Mouse (Mus musculus) heart, embryonic 11.5 days (tissue): Measurements from ENCODE around the gene Zmynd15. TPM values are rescaled to one million over a fixed set of nuclear protein-coding genes. Genes with fewer than 3 reads are reported as not detected.
A peak's percentile ranks its signal among the peaks of the same experiment; 100 is the strongest.

Experiments
- ATAC-seq: fragments of 200-750 bp; cut with Nextera tagmentation; replicated peaks from 2 replicates; pipeline ENCODE4 v1.8.0; 2017; ENCODE audit warnings: moderate library complexity; ENCODE audit not compliant: insufficient number of reproducible peaks, low FRiP score, low TSS enrichment
- H3K27ac ChIP-seq: fragments of 300-500 bp; sonication (generic); 2 replicates; pipeline ENCODE4 v1.5.1; 2014; ENCODE audit warnings: mild to moderate bottlenecking, low read depth, low read length
- H3K27me3 ChIP-seq: fragments of 300-500 bp; sonication (generic); 2 replicates; pipeline ENCODE4 v1.6.1; 2014; ENCODE audit warnings: mild to moderate bottlenecking, low read length, mixed read lengths; ENCODE audit not compliant: control insufficient read depth, insufficient read depth
- H3K36me3 ChIP-seq: fragments of 300-500 bp; sonication (generic); 2 replicates; pipeline ENCODE4 v1.6.1; 2014; ENCODE audit warnings: mild to moderate bottlenecking, low read length, moderate library complexity, mixed read lengths; ENCODE audit not compliant: control insufficient read depth, insufficient read depth
- H3K4me1 ChIP-seq: fragments of 300-500 bp; sonication (generic); 2 replicates; pipeline ENCODE4 v1.6.1; 2014; ENCODE audit warnings: low read length; ENCODE audit not compliant: control insufficient read depth, insufficient read depth
- H3K4me2 ChIP-seq: fragments of 300-500 bp; sonication (generic); 2 replicates; pipeline ENCODE4 v1.6.1; 2014; ENCODE audit warnings: mild to moderate bottlenecking, moderate library complexity
- H3K4me3 ChIP-seq: fragments of 300-500 bp; sonication (generic); 2 replicates; pipeline ENCODE4 v1.5.1; 2014; ENCODE audit warnings: low read depth, low read length
- H3K9ac ChIP-seq: fragments of 300-500 bp; sonication (generic); 2 replicates; pipeline ENCODE4 v1.6.1; 2014; ENCODE audit warnings: mild to moderate bottlenecking, low read depth, low read length, moderate library complexity
- H3K9me3 ChIP-seq: fragments of 300-500 bp; sonication (generic); replicated peaks from 2 replicates; pipeline ENCODE4 v1.6.1; 2016; ENCODE audit warnings: low read length; ENCODE audit not compliant: control insufficient read depth
- WGBS: fragments of 180-500 bp; shearing (Covaris S2); extraction: QIAGEN DNeasy Blood & Tissue Kit; methylation state at CpG from one replicate; pipeline ENCODE4 v1.1.7; 2014; ENCODE audit not compliant: insufficient replicate concordance; 5-methylcytosine and 5-hydroxymethylcytosine counted together
- polyA plus RNA-seq: library from polyadenylated mRNA; unstranded; fragments of >200 nt; fragmentation: Nextera tagmentation; extraction: Ambion mirVana; gene quantifications from 2 replicates; pipeline ENCODE4 v1.2.1, GENCODE M21; 2014

Gene Zmynd15
- polyA plus RNA-seq, 1 experiment from 2014 or later: 1.1 TPM

- H3K9me3 ChIP-seq: no peaks in the 10 kb centered on the region
- H3K4me1 ChIP-seq: no peaks in the 10 kb centered on the region
- H3K27me3 ChIP-seq: no peaks in the 10 kb centered on the region
- ATAC-seq: no peak
- H3K9ac ChIP-seq: no peak overlapping the region
- WGBS: 91% methylated on average over 4 of the region's 4 CpGs
- peaks cover 2% of the 10 kb centered on the region; the same call in 1 of the 2 replicates for H3K36me3 ChIP-seq
- no peak overlapping the region for H3K4me2 ChIP-seq
- no peak overlapping the region for H3K27ac ChIP-seq
- H3K4me3 ChIP-seq: no peak overlapping the region
Measured at GRCm38 (mm10) chr11:70440637-70441036, 18.6 kb upstream of the Zmynd15 start.

GRCm38 (mm10) chr11:70441882-70442281 lies 17.4 kb upstream of the Zmynd15 start:
- no peak overlapping the region for H3K4me3 ChIP-seq
- no peaks in the 10 kb centered on the region for H3K4me1 ChIP-seq
- no peaks in the 10 kb centered on the region for H3K27me3 ChIP-seq
- H3K27ac ChIP-seq: no peak overlapping the region
- WGBS: 86% methylated on average over 7 of the region's 7 CpGs
- no peak overlapping the region for H3K9ac ChIP-seq
- ATAC-seq: no peak
- peaks cover 2% of the 10 kb centered on the region; the same call in 1 of the 2 replicates for H3K36me3 ChIP-seq
- no peak overlapping the region for H3K4me2 ChIP-seq
- H3K9me3 ChIP-seq: no peaks in the 10 kb centered on the region

GRCm38 (mm10) chr11:70443964-70444363 lies 15.3 kb upstream of the Zmynd15 start:
- no peak overlapping the region for H3K4me3 ChIP-seq
- H3K4me1 ChIP-seq: no peaks in the 10 kb centered on the region
- ATAC-seq: no peak
- 71% methylated on average over 3 of the region's 3 CpGs for WGBS
- no peaks in the 10 kb centered on the region for H3K27me3 ChIP-seq
- no peak overlapping the region for H3K4me2 ChIP-seq
- no peak overlapping the region for H3K27ac ChIP-seq
- H3K9me3 ChIP-seq: no peaks in the 10 kb centered on the region
- no peaks in the 10 kb centered on the region; the same call in 1 of the 2 replicates for H3K36me3 ChIP-seq
- no peak overlapping the region for H3K9ac ChIP-seq

- ATAC-seq: no peak
- WGBS: 75% methylated on average over 6 of the region's 6 CpGs
- no peak overlapping the region for H3K9ac ChIP-seq
Measured at GRCm38 (mm10) chr11:70444667-70445066, 14.6 kb upstream of the Zmynd15 start.

GRCm38 (mm10) chr11:70446756-70447155 lies 12.5 kb upstream of the Zmynd15 start:
- no peak for ATAC-seq
- Histone ChIP-seq H3K36me3 (no peaks in the 10 kb centered on the region; the same call in 1 of the 2 replicates), H3K27me3 (no peaks in the 10 kb centered on the region), H3K27ac (no peak overlapping the region), H3K9ac (no peak overlapping the region; the same call in 1 of the 2 replicates), H3K4me3 (no peak overlapping the region), H3K4me2 (no peak overlapping the region), H3K9me3 (no peaks in the 10 kb centered on the region), H3K4me1 (no peaks in the 10 kb centered on the region)
- 22% methylated on average over 3 of the region's 3 CpGs for WGBS

More at GRCm38 (mm10) chr11:70444667-70445066, 14.6 kb upstream of the Zmynd15 start:
- H3K9me3 ChIP-seq: no peaks in the 10 kb centered on the region
- no peaks in the 10 kb centered on the region for H3K27me3 ChIP-seq
- H3K36me3 ChIP-seq: no peaks in the 10 kb centered on the region; the same call in 1 of the 2 replicates
- no peaks in the 10 kb centered on the region for H3K4me1 ChIP-seq
- H3K4me2 ChIP-seq: no peak overlapping the region
- no peak overlapping the region for H3K27ac ChIP-seq
- H3K4me3 ChIP-seq: no peak overlapping the region

GRCm38 (mm10) chr11:70447373-70447772 lies 11.9 kb upstream of the Zmynd15 start:
- no peak overlapping the region for H3K9ac ChIP-seq
- H3K4me1 ChIP-seq: peaks cover under 1% of the 10 kb centered on the region; the same call in 1 of the 2 replicates
- WGBS: 59% methylated on average over 1 of the region's 1 CpGs
- no peak overlapping the region for H3K4me3 ChIP-seq
- no peaks in the 10 kb centered on the region for H3K36me3 ChIP-seq
- H3K9me3 ChIP-seq: no peaks in the 10 kb centered on the region
- no peak overlapping the region for H3K4me2 ChIP-seq
- H3K27ac ChIP-seq: no peak overlapping the region
- no peaks in the 10 kb centered on the region for H3K27me3 ChIP-seq
- no peak for ATAC-seq

GRCm38 (mm10) chr11:70450926-70451325 lies 8.3 kb upstream of the Zmynd15 start:
- Histone ChIP-seq H3K27ac (no peak overlapping the region), H3K9me3 (no peaks in the 10 kb centered on the region), H3K9ac (no peak overlapping the region), H3K4me3 (no peak overlapping the region), H3K36me3 (no peaks in the 10 kb centered on the region), H3K27me3 (no peaks in the 10 kb centered on the region), H3K4me1 (peaks cover 5% of the 10 kb centered on the region), H3K4me2 (no peak overlapping the region)
- ATAC-seq: no peak
- 72% methylated on average over 2 of the region's 2 CpGs for WGBS

- WGBS: under 1% methylated on average over 46 of the region's 46 CpGs
Measured at GRCm38 (mm10) chr11:70451797-70452498, 7.3 kb upstream of the Zmynd15 start, which contains the start of gene Med11. Med11 (plus strand) TSS chr11:70451919.

More at GRCm38 (mm10) chr11:70451797-70452498, 7.3 kb upstream of the Zmynd15 start, which contains the start of gene Med11:
- H3K27ac ChIP-seq: peak within 1 kb of the TSS; percentile 97
- H3K4me2 ChIP-seq: peak within 1 kb of the TSS; percentile 71
- H3K9ac ChIP-seq: peak within 1 kb of the TSS; percentile 82
- peaks cover 5% of the 10 kb centered on the region for H3K4me1 ChIP-seq
- H3K9me3 ChIP-seq: no peaks in the 10 kb centered on the region
- ATAC-seq: peak; percentile 96
- H3K4me3 ChIP-seq: peak within 1 kb of the TSS; percentile 79
- no peaks in the 10 kb centered on the region for H3K36me3 ChIP-seq
- no peaks in the 10 kb centered on the region for H3K27me3 ChIP-seq
